Mouse (Mus musculus): ENCODE results near the gene Grin2d. TPM values are rescaled to one million over a fixed set of nuclear protein-coding genes. Genes with fewer than 3 reads are reported as not detected.

Grin2d gene
- polyA plus RNA-seq, 1 experiment from 2014 or later: 1.5 TPM

DNA sequence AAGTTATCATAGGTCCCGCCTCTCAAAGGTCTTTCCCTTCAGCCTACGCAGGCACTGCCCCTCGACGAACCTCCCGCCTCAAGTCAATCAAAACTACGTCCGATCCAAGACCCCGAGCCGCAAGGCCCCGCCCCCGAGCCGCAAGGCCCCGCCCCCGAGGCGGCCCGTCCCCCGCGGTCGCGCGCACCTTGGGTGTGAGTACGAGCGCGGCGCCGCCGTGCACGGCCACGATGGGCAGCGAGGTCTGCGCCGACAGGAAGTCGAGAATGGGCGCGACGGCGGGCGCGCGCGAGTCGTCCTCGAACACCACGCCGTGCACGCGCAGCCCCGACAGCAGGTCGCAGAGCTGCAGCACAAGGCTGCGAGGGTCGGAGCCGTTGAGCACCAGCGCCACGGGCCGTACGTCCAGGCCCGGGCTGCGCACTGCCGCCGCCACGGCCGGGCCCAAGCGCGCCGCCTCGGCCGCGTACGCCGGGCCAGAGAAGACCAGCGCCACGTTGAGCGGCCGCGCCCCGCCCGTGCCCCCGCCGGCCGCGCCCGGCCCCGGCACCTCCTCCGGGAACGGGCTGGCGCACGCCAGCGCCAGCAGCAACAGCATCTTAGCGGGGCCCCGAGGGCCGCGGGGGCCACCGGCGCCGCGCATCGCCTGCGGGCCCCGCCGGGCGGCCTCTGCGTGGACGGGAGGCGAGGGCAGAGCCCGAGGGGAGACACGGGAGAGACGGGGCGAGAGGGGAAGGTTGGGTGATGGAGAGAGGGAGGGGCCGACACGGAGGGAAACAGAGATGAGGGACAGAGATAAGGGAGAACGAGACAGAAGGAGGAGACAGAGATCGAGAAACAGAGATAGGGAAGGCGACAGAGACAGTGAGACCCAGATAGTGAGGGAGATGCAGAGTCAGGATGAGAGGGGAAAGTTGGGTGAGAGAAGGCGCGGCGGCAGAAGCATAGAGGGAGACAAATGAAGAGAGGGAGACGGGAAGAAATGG, 12.0 kb downstream of the Grin2d start:
- Histone ChIP-seq H3K27ac (ENCODE audit: low read length) (peak overlapping the region; percentile 55; the same call in 1 of the 2 replicates), H3K4me3 (replicated peaks; ENCODE audit: low read length) (peak overlapping the region; percentile 68), H3K4me2 (ENCODE audit: low read length) (peak overlapping the region; percentile 70), H3K9me3 (ENCODE audit: control insufficient read depth, low read length) (no peaks in the 10 kb centered on the region), H3K9ac (replicated peaks; ENCODE audit: low read depth, low read length) (peak overlapping the region; percentile 85), H3K4me1 (replicated peaks; ENCODE audit: control insufficient read depth, insufficient read depth, low read length) (peaks cover 42% of the 10 kb centered on the region), H3K36me3 (ENCODE audit: control insufficient read depth, insufficient read depth) (no peaks in the 10 kb centered on the region), H3K27me3 (replicated peaks; ENCODE audit: control insufficient read depth, insufficient read depth, low read length) (peaks cover under 1% of the 10 kb centered on the region; the same call in 1 of the 2 replicates)
- peak; percentile 58 for ATAC-seq
- under 1% methylated on average over 116 of the region's 117 CpGs for WGBS

DNA sequence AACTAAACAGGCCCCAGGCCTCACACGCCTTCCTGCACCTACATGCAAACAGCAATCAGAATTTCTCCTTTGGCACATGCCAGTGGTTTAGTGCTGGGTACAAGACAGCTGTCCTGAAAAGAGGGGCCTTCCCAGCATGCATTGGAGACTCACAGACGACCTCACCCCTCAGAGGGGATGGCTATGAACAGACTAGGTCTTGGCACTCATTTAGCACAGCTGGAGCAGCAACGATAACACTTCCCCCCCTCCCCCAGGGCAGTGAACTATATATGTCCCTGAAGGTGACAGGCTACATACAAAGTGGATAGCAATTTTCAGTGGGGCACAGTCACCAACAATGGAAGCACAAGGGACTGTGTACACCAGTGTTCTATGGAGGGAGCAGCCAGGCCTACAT, 13.7 kb downstream of the Grin2d start:
- no peak overlapping the region for H3K4me2 ChIP-seq (ENCODE audit: low read length)
- no peak overlapping the region for H3K27ac ChIP-seq (ENCODE audit: low read length)
- H3K4me1 ChIP-seq (replicated peaks; ENCODE audit: control insufficient read depth, insufficient read depth, low read length): peaks cover 28% of the 10 kb centered on the region
- ATAC-seq: no peak
- no peak overlapping the region for H3K9ac ChIP-seq (replicated peaks; ENCODE audit: low read depth, low read length)
- WGBS: 63% methylated on average over 3 of the region's 3 CpGs
- H3K27me3 ChIP-seq (replicated peaks; ENCODE audit: control insufficient read depth, insufficient read depth, low read length): 0 out of 2 replicates have a peak, but pooled peaks cover 2% of the 10 kb centered on the region
- H3K9me3 ChIP-seq (ENCODE audit: control insufficient read depth, low read length): no peaks in the 10 kb centered on the region
- no peak overlapping the region for H3K4me3 ChIP-seq (replicated peaks; ENCODE audit: low read length)
- H3K36me3 ChIP-seq (ENCODE audit: control insufficient read depth, insufficient read depth): no peaks in the 10 kb centered on the region

DNA sequence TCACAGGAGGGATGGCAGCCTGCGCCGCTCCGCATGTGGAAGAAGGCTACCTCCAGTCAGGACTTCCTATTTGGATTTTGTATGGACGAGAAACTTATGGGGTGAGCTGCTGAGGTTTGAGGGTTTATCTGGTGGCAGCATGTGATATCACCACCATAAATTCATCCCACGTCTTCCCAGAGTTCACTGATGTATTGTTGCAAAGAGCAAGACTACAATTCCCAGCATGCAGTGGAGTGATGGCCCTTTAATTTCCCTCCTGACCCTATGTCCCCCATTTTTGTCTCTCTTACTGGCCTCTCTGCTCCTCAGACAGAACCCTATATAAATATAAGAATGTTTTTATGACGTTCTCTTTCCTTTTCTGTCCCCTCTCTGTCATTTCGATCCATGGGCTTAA, 15.4 kb downstream of the Grin2d start:
- ATAC-seq: no peak
- WGBS: 88% methylated on average over 7 of the region's 7 CpGs
- H3K27ac ChIP-seq (ENCODE audit: low read length): no peak overlapping the region
- peaks cover 17% of the 10 kb centered on the region for H3K4me1 ChIP-seq (replicated peaks; ENCODE audit: control insufficient read depth, insufficient read depth, low read length)
- no peaks in the 10 kb centered on the region for H3K36me3 ChIP-seq (ENCODE audit: control insufficient read depth, insufficient read depth)
- H3K4me3 ChIP-seq (replicated peaks; ENCODE audit: low read length): no peak overlapping the region
- H3K9me3 ChIP-seq (ENCODE audit: control insufficient read depth, low read length): no peaks in the 10 kb centered on the region
- H3K9ac ChIP-seq (replicated peaks; ENCODE audit: low read depth, low read length): no peak overlapping the region
- no peak overlapping the region for H3K4me2 ChIP-seq (ENCODE audit: low read length)
- H3K27me3 ChIP-seq (replicated peaks; ENCODE audit: control insufficient read depth, insufficient read depth, low read length): peaks cover 7% of the 10 kb centered on the region

DNA sequence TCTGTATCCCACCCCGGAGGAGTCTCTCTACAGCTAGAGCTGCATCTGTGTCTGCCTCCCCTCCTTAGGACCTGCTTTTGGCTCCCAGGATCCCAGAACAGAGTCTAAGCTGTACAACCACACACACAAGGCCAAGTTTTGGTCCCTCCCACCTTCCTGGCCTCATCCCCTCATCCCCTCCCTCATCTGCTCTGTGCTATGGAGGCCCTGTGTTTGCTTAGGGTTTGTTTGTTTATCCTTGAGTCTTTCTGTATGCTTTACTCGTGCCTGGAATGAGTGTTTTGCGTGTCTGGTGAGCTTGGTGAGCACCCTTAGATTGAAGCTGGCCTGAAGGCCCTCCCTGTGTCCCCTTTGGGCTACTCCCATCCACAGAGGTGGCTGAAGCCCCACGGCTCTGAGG, 19.2 kb downstream of the Grin2d start:
- H3K4me1 ChIP-seq (replicated peaks; ENCODE audit: control insufficient read depth, insufficient read depth, low read length): peaks cover 9% of the 10 kb centered on the region
- H3K9me3 ChIP-seq (ENCODE audit: control insufficient read depth, low read length): no peaks in the 10 kb centered on the region
- no peak overlapping the region for H3K9ac ChIP-seq (replicated peaks; ENCODE audit: low read depth, low read length)
- 70% methylated on average over 4 of the region's 4 CpGs for WGBS
- no peak overlapping the region for H3K4me3 ChIP-seq (replicated peaks; ENCODE audit: low read length)
- no peak overlapping the region for H3K4me2 ChIP-seq (ENCODE audit: low read length)
- peaks cover 17% of the 10 kb centered on the region for H3K27me3 ChIP-seq (replicated peaks; ENCODE audit: control insufficient read depth, insufficient read depth, low read length)
- H3K36me3 ChIP-seq (ENCODE audit: control insufficient read depth, insufficient read depth): no peaks in the 10 kb centered on the region
- no peak for ATAC-seq
- H3K27ac ChIP-seq (ENCODE audit: low read length): no peak overlapping the region

DNA sequence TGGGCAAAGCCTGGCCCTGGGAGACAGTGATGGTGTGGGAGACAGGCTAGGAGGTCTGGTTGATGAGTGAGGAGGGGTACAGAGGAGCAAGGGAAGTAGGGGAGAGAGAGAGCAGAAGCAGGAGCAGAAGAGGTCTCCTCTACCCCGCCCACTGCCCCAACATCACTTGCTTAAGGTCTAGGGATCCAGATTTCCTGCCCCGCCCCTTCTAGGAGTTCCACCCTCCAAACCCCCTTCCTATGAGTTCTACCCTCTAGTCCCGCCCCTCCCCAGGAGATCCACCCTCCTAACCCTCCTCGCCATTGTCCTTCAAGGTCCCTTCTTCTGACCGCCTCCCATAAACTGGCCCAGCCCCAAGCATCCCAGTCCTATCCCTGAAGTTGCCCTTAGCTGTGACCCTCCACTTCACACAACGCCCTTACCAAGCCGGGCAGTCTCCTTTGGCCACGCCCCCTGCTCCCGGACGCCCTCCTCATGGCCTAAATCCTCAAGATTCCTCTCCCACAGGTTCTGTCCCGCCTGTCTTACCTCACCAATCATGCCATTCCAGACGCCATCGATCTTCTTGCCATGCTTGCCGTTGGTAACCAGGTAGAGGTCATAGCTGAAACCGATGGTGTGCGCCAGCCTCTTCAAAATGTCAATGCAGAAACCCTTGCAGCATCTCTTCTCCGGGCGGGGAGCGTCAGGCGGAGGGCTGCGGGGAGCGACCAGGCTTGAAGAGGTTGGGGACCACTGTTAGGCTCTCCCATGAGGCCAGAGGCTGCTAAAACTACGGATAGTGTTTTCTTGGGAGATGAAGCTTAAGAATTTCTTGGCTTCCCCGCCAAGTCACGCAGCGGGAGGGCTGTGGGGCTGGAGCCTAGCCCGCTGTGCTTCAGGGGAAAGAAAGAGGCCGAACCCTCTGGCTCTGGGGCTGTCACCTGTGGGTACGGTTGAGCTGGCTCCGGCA, 21.0 kb downstream of the Grin2d start:
- Histone ChIP-seq H3K9ac (replicated peaks; ENCODE audit: low read depth, low read length) (peak overlapping the region; percentile 51), H3K4me3 (replicated peaks; ENCODE audit: low read length) (peak overlapping the region; percentile 42), H3K36me3 (ENCODE audit: control insufficient read depth, insufficient read depth) (no peaks in the 10 kb centered on the region), H3K4me2 (ENCODE audit: low read length) (peak overlapping the region; percentile 66), H3K27me3 (replicated peaks; ENCODE audit: control insufficient read depth, insufficient read depth, low read length) (peaks cover 17% of the 10 kb centered on the region), H3K4me1 (replicated peaks; ENCODE audit: control insufficient read depth, insufficient read depth, low read length) (peaks cover 9% of the 10 kb centered on the region), H3K27ac (ENCODE audit: low read length) (no peak overlapping the region), H3K9me3 (ENCODE audit: control insufficient read depth, low read length) (no peaks in the 10 kb centered on the region)
- no peak for ATAC-seq
- 3% methylated on average over 30 of the region's 30 CpGs for WGBS

DNA sequence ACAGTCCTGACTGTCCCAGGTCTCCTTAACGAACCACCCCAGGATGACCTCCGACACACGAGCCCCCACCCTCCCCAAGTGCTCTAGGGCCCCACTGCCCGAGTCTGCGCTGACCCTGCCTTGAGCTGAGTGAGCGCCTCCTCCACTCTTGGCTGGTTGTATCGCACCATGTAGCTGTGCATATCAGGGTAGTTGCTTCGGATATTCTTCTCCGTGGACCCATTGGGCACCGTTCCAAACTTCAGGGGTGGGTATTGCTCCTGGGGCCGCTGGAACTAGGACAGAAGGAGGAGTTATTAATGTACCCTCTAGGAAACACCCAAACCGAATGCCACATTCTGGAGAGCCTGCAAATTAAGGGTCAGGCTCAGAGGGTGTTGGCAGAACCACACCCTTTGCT, 25.1 kb downstream of the Grin2d start:
- Histone ChIP-seq H3K4me1 (replicated peaks; ENCODE audit: control insufficient read depth, insufficient read depth, low read length) (peaks cover 9% of the 10 kb centered on the region), H3K36me3 (ENCODE audit: control insufficient read depth, insufficient read depth) (no peaks in the 10 kb centered on the region), H3K4me2 (ENCODE audit: low read length) (no peak overlapping the region), H3K4me3 (replicated peaks; ENCODE audit: low read length) (no peak overlapping the region), H3K27me3 (replicated peaks; ENCODE audit: control insufficient read depth, insufficient read depth, low read length) (peaks cover 13% of the 10 kb centered on the region), H3K9me3 (ENCODE audit: control insufficient read depth, low read length) (no peaks in the 10 kb centered on the region), H3K27ac (ENCODE audit: low read length) (no peak overlapping the region), H3K9ac (replicated peaks; ENCODE audit: low read depth, low read length) (no peak overlapping the region)
- WGBS: 77% methylated on average over 12 of the region's 12 CpGs
- ATAC-seq: no peak

DNA sequence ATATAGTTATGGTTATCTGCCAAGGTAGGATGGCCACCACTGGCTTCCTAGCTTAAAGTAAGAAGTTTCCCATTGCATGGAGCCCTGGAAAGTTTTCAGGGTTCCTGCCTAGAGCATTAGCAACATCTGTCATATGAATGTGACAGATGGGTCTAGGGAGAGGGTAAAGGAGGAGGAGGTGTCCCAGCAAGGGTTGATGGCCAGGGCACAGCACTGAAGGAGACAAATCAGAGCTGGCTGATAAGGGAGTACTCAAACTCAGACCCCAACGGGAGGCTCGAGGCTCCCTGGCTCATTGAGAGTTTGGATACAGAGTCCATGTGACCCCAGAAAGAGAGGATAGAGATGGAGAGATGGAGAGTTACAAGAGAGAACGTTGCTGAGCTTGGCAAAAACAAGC, 27.5 kb downstream of the Grin2d start:
- H3K4me1 ChIP-seq (replicated peaks; ENCODE audit: control insufficient read depth, insufficient read depth, low read length): no peaks in the 10 kb centered on the region
- H3K27ac ChIP-seq (ENCODE audit: low read length): no peak overlapping the region
- H3K9ac ChIP-seq (replicated peaks; ENCODE audit: low read depth, low read length): no peak overlapping the region
- no peak for ATAC-seq
- H3K9me3 ChIP-seq (ENCODE audit: control insufficient read depth, low read length): no peaks in the 10 kb centered on the region
- no peaks in the 10 kb centered on the region; the same call in 1 of the 2 replicates for H3K27me3 ChIP-seq (replicated peaks; ENCODE audit: control insufficient read depth, insufficient read depth, low read length)
- H3K4me3 ChIP-seq (replicated peaks; ENCODE audit: low read length): no peak overlapping the region
- H3K4me2 ChIP-seq (ENCODE audit: low read length): no peak overlapping the region
- WGBS: 81% methylated on average over 3 of the region's 3 CpGs
- H3K36me3 ChIP-seq (ENCODE audit: control insufficient read depth, insufficient read depth): no peaks in the 10 kb centered on the region

DNA sequence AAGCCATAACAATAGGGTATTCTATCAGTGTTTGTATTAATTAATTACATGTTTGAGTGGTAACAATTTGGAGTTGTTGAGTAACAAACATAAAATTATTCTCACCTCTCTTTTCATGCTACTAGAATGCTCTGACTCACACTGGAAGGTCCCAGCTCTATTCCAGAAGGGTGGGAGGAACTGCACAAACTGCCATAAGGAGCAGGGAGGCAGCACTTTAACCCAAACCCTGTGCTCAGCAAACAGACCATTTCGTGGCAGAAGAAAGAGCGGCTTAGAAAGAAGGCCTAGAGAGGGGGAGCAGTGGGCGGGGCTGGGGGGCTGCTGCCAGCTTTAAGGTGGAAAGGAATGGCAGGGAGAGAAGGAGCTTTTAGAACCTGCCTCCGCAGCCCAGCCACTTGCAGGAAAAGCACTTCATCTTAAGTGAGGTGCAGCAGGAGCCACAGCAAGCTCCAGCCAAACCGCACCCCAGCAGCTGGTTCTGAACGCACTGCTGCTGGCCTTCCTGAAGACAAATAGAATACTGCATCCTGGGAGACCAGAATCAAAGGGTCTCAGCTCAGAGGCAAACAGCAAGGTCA, 29.6 kb downstream of the Grin2d start:
- no peaks in the 10 kb centered on the region for H3K4me1 ChIP-seq (replicated peaks; ENCODE audit: control insufficient read depth, insufficient read depth, low read length)
- no peak overlapping the region for H3K9ac ChIP-seq (replicated peaks; ENCODE audit: low read depth, low read length)
- H3K27ac ChIP-seq (ENCODE audit: low read length): no peak overlapping the region
- no peaks in the 10 kb centered on the region for H3K36me3 ChIP-seq (ENCODE audit: control insufficient read depth, insufficient read depth)
- H3K27me3 ChIP-seq (replicated peaks; ENCODE audit: control insufficient read depth, insufficient read depth, low read length): no peaks in the 10 kb centered on the region; the same call in 1 of the 2 replicates
- no peak overlapping the region for H3K4me2 ChIP-seq (ENCODE audit: low read length)
- no peaks in the 10 kb centered on the region for H3K9me3 ChIP-seq (ENCODE audit: control insufficient read depth, low read length)
- no peak for ATAC-seq
- H3K4me3 ChIP-seq (replicated peaks; ENCODE audit: low read length): no peak overlapping the region
- 5% methylated on average over 6 of the region's 6 CpGs for WGBS
